ENCODE assay signal across 24 mouse cellular contexts in genomic region chr15:8950856-8951255, GRCm38 (mm10). TPM values are rescaled to one million over a fixed set of nuclear protein-coding genes. Genes with fewer than 3 reads are reported as not detected.
"Had no signal": no experiment of that assay in that cellular context is flagged by ENCODE, and none has a peak within 500 bp of the region (broad histone marks: within the 10 kb centered on the region; RNA-seq: fewer than 3 reads in every experiment).

No protein-coding gene starts in this region.

- H3K36me3 ChIP-seq: lung, embryonic 15.5 days; midbrain, embryonic 13.5 days; midbrain, embryonic 15.5 days; neural tube, embryonic 13.5 days; neural tube, embryonic 15.5 days had no signal

- H3K4me1 ChIP-seq: lung, embryonic 15.5 days; megakaryocyte, embryonic 14.5 days; midbrain, embryonic 13.5 days; midbrain, embryonic 15.5 days; neural tube, embryonic 13.5 days; neural tube, embryonic 15.5 days had no signal

- H3K4me2 ChIP-seq: lung, embryonic 15.5 days; midbrain, embryonic 11.5 days; midbrain, embryonic 13.5 days; midbrain, embryonic 15.5 days; neural tube, embryonic 13.5 days; neural tube, embryonic 15.5 days had no signal

- H3K27me3 ChIP-seq: lung, embryonic 15.5 days; megakaryocyte, embryonic 14.5 days; midbrain, embryonic 13.5 days; midbrain, embryonic 15.5 days; neural tube, embryonic 13.5 days; neural tube, embryonic 15.5 days had no signal

- H3K27ac ChIP-seq: lung, embryonic 15.5 days; macrophage; midbrain, embryonic 13.5 days; midbrain, embryonic 15.5 days; neural tube, embryonic 13.5 days; neural tube, embryonic 15.5 days had no signal

- H3K9ac ChIP-seq: lung, embryonic 15.5 days; midbrain, embryonic 13.5 days; midbrain, embryonic 15.5 days; neural tube, embryonic 13.5 days; neural tube, embryonic 15.5 days had no signal

- ATAC-seq: lung, postnatal 0 days; midbrain, embryonic 13.5 days; midbrain, embryonic 15.5 days had no signal

- DNase-seq: lung, adult 2 months; lung, postnatal 14 days; lung, postnatal 36 days; retina, postnatal 1 day; right cerebral cortex, adult 18-20 months; right cerebral cortex, postnatal 25 days; right cerebral cortex, postnatal 4 days; spleen, adult 18-20 months; thymus, adult 18-20 months; thymus, postnatal 14 days; thymus, postnatal 36 days had no signal

- H3K4me3 ChIP-seq: lung, embryonic 15.5 days; megakaryocyte, embryonic 14.5 days; midbrain, embryonic 13.5 days; midbrain, embryonic 15.5 days; myocyte; neural tube, embryonic 13.5 days; neural tube, embryonic 15.5 days had no signal

- H3K9me3 ChIP-seq: lung, embryonic 15.5 days; midbrain, embryonic 13.5 days; midbrain, embryonic 15.5 days; neural tube, embryonic 13.5 days; neural tube, embryonic 15.5 days had no signal

RNA-seq across cellular contexts. Expression of gene Ranbp3l, which starts 16.9 kb away (rescaled TPM):
- total RNA-seq: megakaryocyte progenitor cell, adult 5-6 weeks had no signal
- polyA plus RNA-seq: macrophage; myocyte; neural tube, embryonic 11.5 days; small intestine, adult 2 months had no signal
